Mouse (Mus musculus) C2C12 (cell line): ENCODE results near the gene Hip1.

Experiments used
- CTCF ChIP-seq: IDR thresholded peaks from one replicate; pipeline ENCODE4 v1.5.1; 2011; ENCODE audit not compliant: control insufficient read depth, insufficient read depth, insufficient read length
- FOSL1 ChIP-seq: IDR thresholded peaks from one replicate; pipeline ENCODE4 v1.8.0; 2011; ENCODE audit warnings: mild to moderate bottlenecking, low read length; ENCODE audit not compliant: poor library complexity, insufficient read depth, severe bottlenecking
- MAX ChIP-seq: IDR thresholded peaks from one replicate; pipeline ENCODE4 v1.6.1; 2011; ENCODE audit warnings: mild to moderate bottlenecking, control low read depth
- MYOD1 ChIP-seq: IDR thresholded peaks from one replicate; pipeline ENCODE4 v1.6.1; 2011; ENCODE audit warnings: low read depth; ENCODE audit not compliant: control insufficient read depth, insufficient read length
- MYOG ChIP-seq: IDR thresholded peaks from one replicate; pipeline ENCODE4 v1.6.1; 2011; ENCODE audit not compliant: control insufficient read depth, insufficient read length; ENCODE audit errors: extremely low read depth
- USF1 ChIP-seq: IDR thresholded peaks from one replicate; pipeline ENCODE4 v1.6.1; 2011; ENCODE audit warnings: low read depth, mild to moderate bottlenecking, control low read depth, moderate library complexity

GRCm38 (mm10) chr5:135492126-135492525, 52.8 kb downstream of the Hip1 start:
- TF ChIP-seq MYOG (no peak), MAX (no peak), CTCF (no peak), USF1 (no peak), FOSL1 (no peak), MYOD1 (no peak)
